Mouse (Mus musculus): Measurements from ENCODE around the gene Cul9.

The Cul9 gene

GRCm38 (mm10) chr17:46454539-46454938, 91.6 kb downstream of the Cul9 start:
- no peak for ATAC-seq (ENCODE audit: insufficient number of reproducible peaks, low FRiP score, low TSS enrichment)

DNA sequence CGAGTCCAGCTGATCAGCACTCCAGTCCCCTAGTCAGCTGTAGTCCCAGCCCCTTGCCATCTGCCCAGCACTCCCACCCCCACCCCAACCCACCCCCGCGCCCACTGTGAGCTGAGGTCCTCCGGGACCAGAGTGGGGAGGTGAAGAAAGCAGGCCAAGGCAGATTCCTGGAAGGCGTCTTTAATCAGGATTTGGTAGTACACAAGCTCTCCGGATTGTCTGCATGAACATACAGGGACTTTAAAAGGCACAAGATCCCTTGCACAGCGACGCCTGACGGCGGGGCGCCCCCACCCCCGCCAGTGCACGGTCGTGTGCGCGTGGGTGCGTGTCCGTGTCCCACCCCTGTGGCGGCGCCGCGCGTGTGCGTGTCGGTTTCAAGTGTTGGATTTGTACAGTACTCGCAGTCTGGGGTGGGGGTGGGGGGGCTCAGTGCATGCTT, 92.2 kb downstream of the Cul9 start:
- ATAC-seq (ENCODE audit: insufficient number of reproducible peaks, low FRiP score, low TSS enrichment) = no peak

DNA sequence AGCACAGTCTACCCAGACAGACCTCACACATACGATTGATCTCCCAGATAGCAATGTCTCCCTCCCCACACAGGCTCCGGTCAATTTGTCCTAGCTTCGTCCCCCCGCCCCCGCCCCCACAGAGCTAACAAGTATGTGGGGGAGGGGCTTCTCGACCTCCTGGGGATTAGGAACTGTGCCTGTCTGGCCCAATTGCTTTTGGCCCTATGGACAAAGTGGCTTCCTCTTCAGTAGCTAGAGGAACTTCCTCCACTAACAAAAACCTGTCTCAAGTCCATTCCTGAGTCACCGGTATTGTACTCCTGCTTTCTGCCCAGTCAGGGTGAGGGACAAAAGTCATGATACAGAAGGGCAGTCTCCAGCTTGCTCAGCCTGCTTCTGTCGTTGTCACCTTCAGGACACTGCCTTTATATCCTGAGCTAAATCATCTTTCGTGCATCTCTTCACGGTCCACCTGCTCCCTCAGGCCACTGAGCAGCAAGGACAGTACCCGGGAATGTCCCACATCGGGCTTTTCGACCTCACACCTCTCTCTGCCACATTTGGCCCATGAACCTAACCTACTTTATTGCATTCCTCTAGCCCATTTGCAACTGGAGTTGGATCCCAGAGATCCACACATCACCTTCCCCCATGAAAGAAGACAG, 92.8 kb downstream of the Cul9 start:
- no peak for ATAC-seq (ENCODE audit: insufficient number of reproducible peaks, low FRiP score, low TSS enrichment)

GRCm38 (mm10) chr17:46452683-46453082, 93.5 kb downstream of the Cul9 start:
- ATAC-seq (ENCODE audit: insufficient number of reproducible peaks, low FRiP score, low TSS enrichment) = no peak
